Mouse (Mus musculus): ENCODE measurements around the gene Mrpl33. TPM values are rescaled to one million over a fixed set of nuclear protein-coding genes. Genes with fewer than 3 reads are reported as not detected.

Mrpl33 gene
- polyA plus RNA-seq (2017; shearing (Covaris generic)), result 221 TPM

DNA sequence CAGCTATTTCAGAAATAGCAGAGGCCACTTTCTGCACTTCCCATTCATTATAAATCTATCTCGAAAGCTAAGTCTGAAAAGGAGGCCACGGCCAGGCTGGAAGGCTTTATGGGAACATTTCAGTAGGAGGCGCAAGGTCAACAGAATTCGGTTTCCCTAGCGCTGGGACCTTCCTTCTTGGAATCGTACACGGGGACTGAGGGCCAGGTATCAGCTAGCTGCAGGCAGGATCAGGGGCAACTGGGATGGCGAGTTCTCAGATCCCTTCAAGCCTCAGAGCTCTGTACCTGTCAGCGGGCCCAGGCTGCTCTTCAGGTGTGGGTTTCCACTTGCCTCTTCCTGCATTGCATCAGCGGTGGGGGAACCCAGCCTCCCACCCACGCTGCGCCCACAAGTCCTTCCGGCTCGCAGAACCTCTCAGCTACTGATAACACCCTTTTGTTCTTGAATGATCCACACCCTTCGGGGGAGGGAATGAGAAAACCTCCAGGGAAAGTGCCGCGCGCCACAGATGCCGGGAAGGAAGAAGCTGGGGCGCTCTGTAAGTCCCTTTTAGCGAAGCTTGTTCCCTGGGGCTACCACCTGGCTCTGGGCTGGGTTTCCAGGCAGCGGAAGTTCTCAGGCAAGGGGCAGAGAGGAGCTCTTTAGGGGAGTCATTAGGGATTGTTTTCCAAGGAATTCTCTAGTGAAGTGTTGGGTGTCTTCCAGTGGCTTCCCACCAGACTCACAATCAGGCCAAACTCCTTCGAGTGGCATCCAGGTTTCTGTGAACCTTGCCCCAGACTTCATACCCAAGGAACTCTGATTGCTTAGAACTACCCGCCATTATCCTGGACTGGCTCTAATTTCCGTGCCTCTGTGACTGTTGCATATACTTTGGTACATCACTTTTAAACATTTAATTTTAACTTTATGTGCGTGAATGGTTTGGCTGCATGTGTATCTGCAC, at the start of gene Mrpl33:
TSS of gene Mrpl33 (plus strand) at position 455 of the 949 bp plus-strand sequence.

GRCm38 (mm10) chr5:31696971-31697643, 100.4 kb downstream of the Mrpl33 start, which contains the start of gene Rbks:
Rbks (minus strand) TSS chr5:31697627.

DNA sequence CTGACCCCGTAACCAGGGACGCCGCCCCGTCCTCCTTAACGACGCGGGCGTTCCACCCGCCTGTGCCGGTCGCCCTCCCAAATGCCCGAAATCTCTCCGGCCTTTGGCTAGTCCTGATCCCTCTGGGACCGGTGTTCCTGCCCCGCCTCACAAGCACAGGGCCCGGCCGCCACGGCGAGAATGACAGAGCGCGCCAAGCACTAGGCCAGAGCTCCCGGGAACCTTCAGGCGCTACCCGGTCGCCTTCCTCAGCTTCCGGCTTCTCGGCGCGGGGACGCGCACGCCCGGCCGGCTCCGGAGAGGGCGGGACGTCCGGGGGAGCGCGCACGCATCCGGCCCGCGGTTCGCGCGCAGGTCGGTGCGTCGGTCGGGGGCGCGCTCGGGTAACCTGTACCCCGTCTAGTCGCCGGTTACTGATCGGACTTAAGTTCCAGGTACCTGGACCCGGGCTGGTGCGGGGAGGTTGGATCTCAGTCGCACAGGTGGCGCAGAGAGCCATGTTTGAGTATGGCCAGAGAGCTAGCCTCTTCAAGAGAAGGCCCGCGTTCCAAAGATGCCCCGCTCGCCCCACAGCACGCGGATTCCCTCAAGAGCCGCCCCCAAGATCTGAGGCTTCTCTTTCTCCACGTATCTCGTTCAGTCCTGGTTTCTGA, 101.0 kb downstream of the Mrpl33 start, which contains the start of gene Babam2:
TSS of gene Babam2 (plus strand) at position 41 of the 653 bp plus-strand sequence.

Other genes starting within 250 kb of the Mrpl33 start
- 63.9 TPM for gene Zfp512, start 144.5 kb upstream of the Mrpl33 start, polyA plus RNA-seq (2017; shearing (Covaris generic))
- 0.17 TPM for gene 4930548H24Rik, start 111.2 kb upstream of the Mrpl33 start, polyA plus RNA-seq (2017; shearing (Covaris generic))
- 47.4 TPM for gene Gpn1, start 102.2 kb upstream of the Mrpl33 start, polyA plus RNA-seq (2017; shearing (Covaris generic))
- gene Slc4a1ap, start 69.9 kb upstream of the Mrpl33 start, polyA plus RNA-seq (2017; shearing (Covaris generic)), result 57.0 TPM
- 27.7 TPM for gene Supt7l, start 69.1 kb upstream of the Mrpl33 start, polyA plus RNA-seq (2017; shearing (Covaris generic))
- gene Rbks, start 100.7 kb downstream of the Mrpl33 start, polyA plus RNA-seq (2017; shearing (Covaris generic)), result 20.0 TPM
- gene Babam2, start 100.7 kb downstream of the Mrpl33 start, polyA plus RNA-seq (2017; shearing (Covaris generic)), result 60.7 TPM

Measured in inflammation-experienced regulatory T-cells, adult 16 weeks (primary cell).